Mouse (Mus musculus): ENCODE measurements around the gene Tex21. TPM values are rescaled to one million over a fixed set of nuclear protein-coding genes. Genes with fewer than 3 reads are reported as not detected.

Gene Tex21
- total and polyA plus RNA-seq, 3 experiments, result 4.4 to 6.7 TPM; not detected in 1

DNA sequence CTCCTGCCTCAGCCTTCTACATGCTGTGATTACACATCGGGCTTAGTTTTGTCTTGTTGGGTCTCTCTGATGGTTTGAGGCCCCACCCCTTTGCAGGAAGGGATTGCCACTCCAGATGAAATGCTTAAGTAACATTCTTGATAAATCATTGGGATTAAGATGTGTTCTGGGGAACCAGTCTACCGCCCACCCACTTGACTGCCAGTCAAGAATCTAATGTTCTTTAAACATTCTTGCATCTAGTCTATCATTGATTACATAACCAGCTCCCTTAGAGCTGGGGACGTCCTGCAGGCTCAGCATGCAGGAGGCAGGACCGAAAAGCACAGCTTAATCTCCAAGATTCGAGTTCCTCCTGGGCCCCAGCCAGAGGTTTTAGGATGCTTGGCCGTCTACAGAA is 31.7 kb upstream of the Tex21 start:
- no peak for TF ChIP-seq MYB (IDR thresholded peaks at IDR 0.05; ENCODE audit: low read depth, low read length)
- TF ChIP-seq TBP (IDR thresholded peaks at IDR 0.05; ENCODE audit: low read depth, low read length), result no peak
- no peak for TF ChIP-seq GABPA (IDR thresholded peaks at IDR 0.05; ENCODE audit: low read depth, low read length)

DNA sequence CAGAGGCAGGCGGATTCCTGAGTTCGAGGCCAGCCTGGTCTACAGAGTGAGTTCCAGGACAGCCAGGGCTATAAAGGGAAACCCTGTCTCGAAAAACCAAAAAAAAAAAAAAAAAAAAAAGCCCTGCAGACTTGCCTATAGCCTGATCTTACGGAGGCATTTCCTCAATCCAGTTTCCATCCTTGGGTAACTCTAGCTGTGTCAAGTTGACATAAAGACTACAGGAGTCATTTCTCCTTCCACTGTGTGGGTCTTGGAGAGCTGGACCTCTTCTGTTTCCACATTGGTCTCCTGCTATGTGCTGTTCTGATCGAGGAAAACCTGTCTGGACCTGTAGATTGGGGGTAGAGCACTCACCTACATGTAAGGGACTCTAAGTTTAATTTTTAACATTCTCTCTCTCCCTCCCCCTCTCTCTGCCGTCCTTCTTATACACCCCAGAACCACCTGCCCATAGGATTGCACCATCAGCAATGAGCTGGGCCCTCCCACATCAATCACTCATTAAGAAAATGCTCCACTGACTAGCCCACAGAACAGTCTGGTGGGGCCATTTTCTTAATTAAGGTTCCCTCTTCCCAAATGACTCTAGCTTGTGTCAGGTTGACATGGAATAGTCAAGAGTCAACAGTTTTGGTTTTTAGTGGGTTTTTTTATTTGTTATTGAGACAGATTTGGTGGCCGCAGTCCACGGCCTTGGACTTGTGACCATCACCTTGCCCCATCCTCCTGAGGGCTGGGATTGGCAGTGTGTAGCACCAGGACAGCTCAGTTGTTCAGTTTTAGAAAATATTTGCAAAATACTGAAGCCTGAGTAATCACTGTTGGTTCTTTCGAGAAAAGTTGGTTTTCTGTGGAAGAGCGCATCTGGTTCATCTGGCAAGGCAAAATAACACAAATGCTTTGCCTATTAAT is 26.3 kb upstream of the Tex21 start:
- Histone ChIP-seq H3K4me3 (ENCODE audit: control insufficient read depth in 1 of 2, insufficient read depth in 1 of 2, low read depth in 2 of 2, low read length in 2 of 2) (no peak overlapping the region), H3K9me3 (replicated peaks; ENCODE audit: insufficient read depth, low read length) (no peaks in the 10 kb centered on the region)
- TF ChIP-seq NRF1 (IDR thresholded peaks at IDR 0.05; ENCODE audit: insufficient read depth, low read depth, low read length, poor library complexity, severe bottlenecking), result no peak
- no peak for TF ChIP-seq POLR2AphosphoS5 (IDR thresholded peaks at IDR 0.05; ENCODE audit: borderline replicate concordance, low read depth, low read length)
- TF ChIP-seq MAFK (IDR thresholded peaks at IDR 0.05; ENCODE audit: borderline replicate concordance, low read depth, low read length), result no peak
- no peak for TF ChIP-seq KAT2A (conservative IDR thresholded peaks at IDR 0.05; ENCODE audit: low read depth, low read length)
- TF ChIP-seq SMC3 (IDR thresholded peaks at IDR 0.05; ENCODE audit: low read depth, low read length), result no peak
- no peak for TF ChIP-seq BHLHE40 (IDR thresholded peaks at IDR 0.05; ENCODE audit: borderline replicate concordance, low read depth, low read length)
- no peak for TF ChIP-seq TAL1 (IDR thresholded peaks at IDR 0.05; ENCODE audit: low read length)
- no peak for TF ChIP-seq GABPA (IDR thresholded peaks at IDR 0.05; ENCODE audit: low read depth, low read length)
- no peak for TF ChIP-seq MYC (IDR thresholded peaks at IDR 0.05; ENCODE audit: low read depth, low read length)
- no peak for TF ChIP-seq MAZ (IDR thresholded peaks at IDR 0.05; ENCODE audit: low read depth, low read length)
- no peak for TF ChIP-seq ZKSCAN1 (IDR thresholded peaks at IDR 0.05; ENCODE audit: low read depth, low read length)
- TF ChIP-seq MXI1 (IDR thresholded peaks at IDR 0.05; ENCODE audit: low read depth, low read length), result no peak
- TF ChIP-seq E2F4 (IDR thresholded peaks at IDR 0.05; ENCODE audit: borderline replicate concordance, low read depth, low read length), result no peak
- TF ChIP-seq TBP (IDR thresholded peaks at IDR 0.05; ENCODE audit: low read depth, low read length), result no peak
- TF ChIP-seq RCOR1 (IDR thresholded peaks at IDR 0.05; ENCODE audit: low read depth, low read length), result no peak
- TF ChIP-seq MYB (IDR thresholded peaks at IDR 0.05; ENCODE audit: low read depth, low read length), result no peak
- TF ChIP-seq ZC3H11A (IDR thresholded peaks at IDR 0.05; ENCODE audit: low read depth, low read length), result no peak
- TF ChIP-seq UBTF (IDR thresholded peaks at IDR 0.05; ENCODE audit: borderline replicate concordance, insufficient read depth, low read depth, low read length), result no peak
- TF ChIP-seq USF1 (IDR thresholded peaks at IDR 0.05; ENCODE audit: low read depth, low read length), result no peak

More for the DNA sequence above, 31.7 kb upstream of the Tex21 start:
- Histone ChIP-seq H3K79me2 (ENCODE audit: control insufficient read depth, insufficient read depth, low read length, poor library complexity) (peaks cover 2% of the 10 kb centered on the region; the same call in 1 of the 2 replicates), H3K27ac (ENCODE audit: control insufficient read depth, low read depth, low read length) (no peak overlapping the region), H3K4me3 (ENCODE audit: control insufficient read depth in 1 of 2, insufficient read depth in 1 of 2, low read depth in 2 of 2, low read length in 2 of 2) (no peak overlapping the region), H3K36me3 (ENCODE audit: control insufficient read depth in 1 of 2, insufficient read depth in 2 of 2, low read length in 2 of 2) (peaks cover 22 to 38% of the 10 kb centered on the region in 2 experiments), H3K4me1 (ENCODE audit: control insufficient read depth in 1 of 2, insufficient read depth in 2 of 2, low read length in 2 of 2) (peaks cover 5 to 12% of the 10 kb centered on the region in 2 experiments), H3K9ac (ENCODE audit: control insufficient read depth, low read depth, low read length, poor library complexity, severe bottlenecking) (no peak overlapping the region), H3K9me3 (replicated peaks; ENCODE audit: insufficient read depth, low read length) (no peaks in the 10 kb centered on the region), H3K27me3 (ENCODE audit: control insufficient read depth in 1 of 2, insufficient read depth in 2 of 2, low read length in 2 of 2) (no peaks in the 10 kb centered on the region)
- no peak for DNase-seq (ENCODE audit: low read depth, low spot score)

More for the DNA sequence above, 26.3 kb upstream of the Tex21 start:
- peaks cover 0 to 5% of the 10 kb centered on the region in 2 experiments; a peak in 2 of 4 replicates for H3K4me1 ChIP-seq (ENCODE audit: control insufficient read depth in 1 of 2, insufficient read depth in 2 of 2, low read length in 2 of 2)
- no peak for DNase-seq (ENCODE audit: low read depth, low spot score)
- H3K79me2 ChIP-seq (ENCODE audit: control insufficient read depth, insufficient read depth, low read length, poor library complexity), result peaks cover 7% of the 10 kb centered on the region
- no peaks in the 10 kb centered on the region for H3K27me3 ChIP-seq (ENCODE audit: control insufficient read depth in 1 of 2, insufficient read depth in 2 of 2, low read length in 2 of 2)
- H3K27ac ChIP-seq (ENCODE audit: control insufficient read depth, low read depth, low read length), result no peak overlapping the region
- H3K36me3 ChIP-seq (ENCODE audit: control insufficient read depth in 1 of 2, insufficient read depth in 2 of 2, low read length in 2 of 2), result peaks cover 11 to 47% of the 10 kb centered on the region in 2 experiments
- no peak overlapping the region for H3K9ac ChIP-seq (ENCODE audit: control insufficient read depth, low read depth, low read length, poor library complexity, severe bottlenecking)

Measured in MEL (cell line).